14 mouse cellular contexts compared by ENCODE assay signal in genomic region chr11:94675446-94675845, GRCm38 (mm10). TPM values are rescaled to one million over a fixed set of nuclear protein-coding genes. Genes with fewer than 3 reads are reported as not detected.
DNase-seq lines count a peak whose midpoint lies in the region; ATAC-seq lines count a peak whose summit lies in the region.
"Had no signal": no experiment of that assay in that cellular context is flagged by ENCODE, and none has a peak within 500 bp of the region (broad histone marks: within the 10 kb centered on the region; RNA-seq: fewer than 3 reads in every experiment).

No protein-coding gene starts in this region.

- intact Hi-C loops in heart, postnatal 14 days (cut with DNase I) = no loop called here
- intact Hi-C loops in heart, postnatal 36 days (cut with DNase I) = no loop called here

- H3K27me3 ChIP-seq in heart, embryonic 11.5 days (ENCODE audit: control insufficient read depth, insufficient read depth, low read length) = no peaks in the 10 kb centered on the region
- H3K27me3 ChIP-seq in lung, embryonic 15.5 days = no peaks in the 10 kb centered on the region
- H3K27me3 ChIP-seq in limb, embryonic 12.5 days = no peaks in the 10 kb centered on the region

- no peak overlapping the region for H3K4me3 ChIP-seq in heart, embryonic 11.5 days (ENCODE audit: low read depth, low read length)
- H3K4me3 ChIP-seq in lung, embryonic 15.5 days = no peak overlapping the region
- H3K4me3 ChIP-seq in brown adipose tissue, adult 24 weeks (ENCODE audit: insufficient read depth, low read depth, low read length) = peak overlapping the region; percentile 88; the same call in 1 of the 2 replicates
- H3K4me3 ChIP-seq in limb, embryonic 12.5 days (replicated peaks) = peak overlapping the region; percentile 94; the same call in 1 of the 2 replicates

- H3K9me3 ChIP-seq in heart, embryonic 11.5 days (replicated peaks; ENCODE audit: control insufficient read depth, low read length) = no peaks in the 10 kb centered on the region
- H3K9me3 ChIP-seq in lung, embryonic 15.5 days = no peaks in the 10 kb centered on the region
- no peaks in the 10 kb centered on the region for H3K9me3 ChIP-seq in limb, embryonic 12.5 days

- 0 out of 2 replicates have a peak overlapping the region, but pooled peaks have one; percentile 22 for H3K9ac ChIP-seq in heart, embryonic 11.5 days (ENCODE audit: low read depth, low read length)
- H3K9ac ChIP-seq in lung, embryonic 15.5 days = no peak overlapping the region
- 0 out of 2 replicates have a peak overlapping the region, but pooled peaks have one; percentile 94 for H3K9ac ChIP-seq in limb, embryonic 12.5 days (replicated peaks)

- no peak for DNase-seq in heart, postnatal 14 days
- DNase-seq in lung, postnatal 36 days = no peak
- DNase-seq in right cerebral cortex, adult 18-20 months = no peak
- DNase-seq in heart, postnatal 36 days = no peak
- DNase-seq: heart, postnatal 4 days; thymus, postnatal 14 days had no signal

- no peak for ATAC-seq in heart, embryonic 11.5 days (replicated peaks; ENCODE audit: insufficient number of reproducible peaks, low FRiP score, low TSS enrichment)
- ATAC-seq in lung, embryonic 15.5 days (ENCODE audit: borderline replicate concordance, extremely low read depth, low FRiP score, low TSS enrichment) = no peak
- ATAC-seq in limb, embryonic 12.5 days (ENCODE audit: insufficient number of reproducible peaks, insufficient read depth, low FRiP score, low TSS enrichment, low read depth) = no peak

- peak overlapping the region; percentile 88; the same call in 1 of the 2 replicates for H3K4me2 ChIP-seq in heart, embryonic 11.5 days
- H3K4me2 ChIP-seq in lung, embryonic 15.5 days = peak overlapping the region; percentile 67; the same call in 1 of the 2 replicates
- peak overlapping the region; percentile 81 for H3K4me2 ChIP-seq in limb, embryonic 12.5 days

- peaks cover 25% of the 10 kb centered on the region for H3K4me1 ChIP-seq in heart, embryonic 11.5 days (ENCODE audit: control insufficient read depth, insufficient read depth, low read length)
- peaks cover 31% of the 10 kb centered on the region for H3K4me1 ChIP-seq in lung, embryonic 15.5 days
- H3K4me1 ChIP-seq in brown adipose tissue, adult 24 weeks (ENCODE audit: control insufficient read depth, insufficient read depth, insufficient read length, low read length) = peaks cover 24% of the 10 kb centered on the region
- peaks cover 25% of the 10 kb centered on the region for H3K4me1 ChIP-seq in limb, embryonic 12.5 days (replicated peaks)

- no peaks in the 10 kb centered on the region for H3K36me3 ChIP-seq in heart, embryonic 11.5 days (ENCODE audit: control insufficient read depth, insufficient read depth, low read length)
- peaks cover 2% of the 10 kb centered on the region; the same call in 1 of the 2 replicates for H3K36me3 ChIP-seq in lung, embryonic 15.5 days
- peaks cover 13% of the 10 kb centered on the region for H3K36me3 ChIP-seq in limb, embryonic 12.5 days

- H3K27ac ChIP-seq in heart, embryonic 11.5 days (ENCODE audit: low read depth, low read length) = no peak overlapping the region
- H3K27ac ChIP-seq in lung, embryonic 15.5 days = no peak overlapping the region
- H3K27ac ChIP-seq in brown adipose tissue, adult 24 weeks (replicated peaks; ENCODE audit: low read depth, low read length) = no peak overlapping the region
- H3K27ac ChIP-seq in limb, embryonic 12.5 days = no peak overlapping the region

- 79% methylated on average over 5 of the region's 5 CpGs for WGBS in heart, embryonic 11.5 days (ENCODE audit: insufficient replicate concordance)
- 67% methylated on average over 5 of the region's 5 CpGs for WGBS in lung, embryonic 15.5 days
- WGBS in limb, embryonic 12.5 days = 83% methylated on average over 5 of the region's 5 CpGs

RNA-seq across cellular contexts. Expression of gene Xylt2, which starts 1.9 kb away (rescaled TPM):
- 9.0 and 11.9 TPM in 2 replicates for polyA plus RNA-seq in heart, embryonic 11.5 days (2014; fragmentation: Nextera tagmentation; extraction: Ambion mirVana)
- total RNA-seq in heart, postnatal 14 days (2021) = 10 to 100 TPM; 12.5 to 15.1 TPM
- 23.2 and 23.4 TPM in 2 replicates for polyA plus RNA-seq in lung, embryonic 15.5 days (2015; fragmentation: Nextera tagmentation; extraction: Ambion mirVana)
- polyA plus RNA-seq in brown adipose tissue, adult 24 weeks (2012; ENCODE audit: insufficient read depth, insufficient read length, missing spikeins) = 5.6 and 8.2 TPM in 2 replicates
- polyA plus RNA-seq in limb, embryonic 12.5 days (2016; fragmentation: Nextera tagmentation; extraction: Ambion mirVana) = 24.7 and 31.9 TPM in 2 replicates
- 10 to 100 TPM in 1 of 2 experiments, 1 to 10 TPM in 1; 10.0 to 10.4 TPM for total RNA-seq in heart, postnatal 36 days (2021)

RNA-seq across cellular contexts. Expression of gene Eme1, which starts 21.7 kb away (rescaled TPM):
- 17.5 and 17.9 TPM in 2 replicates for polyA plus RNA-seq in heart, embryonic 11.5 days (2014; fragmentation: Nextera tagmentation; extraction: Ambion mirVana)
- 1 to 10 TPM in 1 of 2 experiments, under 1 TPM in 1; 0.45 to 1.5 TPM for total RNA-seq in heart, postnatal 14 days (2021)
- 24.8 and 26.2 TPM in 2 replicates for polyA plus RNA-seq in lung, embryonic 15.5 days (2015; fragmentation: Nextera tagmentation; extraction: Ambion mirVana)
- not detected in 2 replicates for polyA plus RNA-seq in brown adipose tissue, adult 24 weeks (2012; ENCODE audit: insufficient read depth, insufficient read length, missing spikeins)
- 37.1 and 42.2 TPM in 2 replicates for polyA plus RNA-seq in limb, embryonic 12.5 days (2016; fragmentation: Nextera tagmentation; extraction: Ambion mirVana)
- under 1 TPM in 1 of 2 experiments, not detected in 1; 0.25 TPM for total RNA-seq in heart, postnatal 36 days (2021)
- total RNA-seq: gastrocnemius, adult 18-20 months had no signal

RNA-seq across cellular contexts. Expression of gene Mrpl27, which starts 21.9 kb away (rescaled TPM):
- 128 and 136 TPM in 2 replicates for polyA plus RNA-seq in heart, embryonic 11.5 days (2014; fragmentation: Nextera tagmentation; extraction: Ambion mirVana)
- total RNA-seq in heart, postnatal 14 days (2021) = 10 to 100 TPM; 57.1 to 62.9 TPM
- 136 and 139 TPM in 2 replicates for polyA plus RNA-seq in lung, embryonic 15.5 days (2015; fragmentation: Nextera tagmentation; extraction: Ambion mirVana)
- polyA plus RNA-seq in brown adipose tissue, adult 24 weeks (2012; ENCODE audit: insufficient read depth, insufficient read length, missing spikeins) = 138 and 145 TPM in 2 replicates
- polyA plus RNA-seq in limb, embryonic 12.5 days (2016; fragmentation: Nextera tagmentation; extraction: Ambion mirVana) = 144 and 148 TPM in 2 replicates
- 10 to 100 TPM; 59.2 to 60.1 TPM for total RNA-seq in heart, postnatal 36 days (2021)

RNA-seq across cellular contexts. Expression of gene Gm11541, which starts 28.9 kb away (rescaled TPM):
- not detected in 2 replicates for polyA plus RNA-seq in heart, embryonic 11.5 days (2014; fragmentation: Nextera tagmentation; extraction: Ambion mirVana)
- not detected for total RNA-seq in heart, postnatal 14 days (2021)
- polyA plus RNA-seq in lung, embryonic 15.5 days (2015; fragmentation: Nextera tagmentation; extraction: Ambion mirVana) = 0.98 and 1.3 TPM in 2 replicates
- polyA plus RNA-seq in brown adipose tissue, adult 24 weeks (2012; ENCODE audit: insufficient read depth, insufficient read length, missing spikeins) = not detected in 2 replicates
- 0.13 and 0.17 TPM in 2 replicates for polyA plus RNA-seq in limb, embryonic 12.5 days (2016; fragmentation: Nextera tagmentation; extraction: Ambion mirVana)
- total RNA-seq in heart, postnatal 36 days (2021) = not detected
- total RNA-seq: gastrocnemius, adult 18-20 months; heart, postnatal 4 days; layer of hippocampus, postnatal 10 days had no signal
- polyA plus RNA-seq: liver, embryonic 16.5 days; small intestine, adult 2 months had no signal

RNA-seq across cellular contexts. Expression of gene Lrrc59, which starts 45.9 kb away (rescaled TPM):
- 137 and 170 TPM in 2 replicates for polyA plus RNA-seq in heart, embryonic 11.5 days (2014; fragmentation: Nextera tagmentation; extraction: Ambion mirVana)
- 10 to 100 TPM; 34.7 to 37.3 TPM for total RNA-seq in heart, postnatal 14 days (2021)
- 198 and 205 TPM in 2 replicates for polyA plus RNA-seq in lung, embryonic 15.5 days (2015; fragmentation: Nextera tagmentation; extraction: Ambion mirVana)
- 60.1 and 63.6 TPM in 2 replicates for polyA plus RNA-seq in brown adipose tissue, adult 24 weeks (2012; ENCODE audit: insufficient read depth, insufficient read length, missing spikeins)
- 205 and 217 TPM in 2 replicates for polyA plus RNA-seq in limb, embryonic 12.5 days (2016; fragmentation: Nextera tagmentation; extraction: Ambion mirVana)
- total RNA-seq in heart, postnatal 36 days (2021) = 10 to 100 TPM; 31.1 to 33.8 TPM

Comparison
In these comparisons a context has a peak if more than half of its experiments do, and no peak if none do; other contexts are left out.
1. H3K4me3 ChIP-seq: peak in brown adipose tissue, adult 24 weeks (single experiment) and limb, embryonic 12.5 days (single experiment); none in heart, embryonic 11.5 days (single experiment) and lung, embryonic 15.5 days (single experiment).
2. RNA of gene Eme1, which starts 21.7 kb away (polyA plus RNA-seq): 37.1 to 42.2 TPM in limb, embryonic 12.5 days, 24.8 to 26.2 TPM in lung, embryonic 15.5 days and 17.5 to 17.9 TPM in heart, embryonic 11.5 days; not detected in brown adipose tissue, adult 24 weeks; every median in the first group is over 10 times any median in the second.
3. Peak in every context shown above with its lines, with median percentiles within 50 percentile points of each other: H3K4me2 ChIP-seq.